Mouse (Mus musculus): ENCODE measurements around the gene Sept4. TPM values are rescaled to one million over a fixed set of nuclear protein-coding genes. Genes with fewer than 3 reads are reported as not detected.

Sept4 gene
- polyA plus RNA-seq, 1 experiment: 287 TPM

GRCm38 (mm10) chr11:87578249-87578962 is 9.7 kb downstream of the Sept4 start:
- DNase-seq (ENCODE audit: extremely low spot score in 1 of 2, low spot score in 1 of 2): peak in 1 of 2 experiments; percentile 72

GRCm38 (mm10) chr11:87578963-87579601 is 10.4 kb downstream of the Sept4 start:
- DNase-seq (ENCODE audit: extremely low spot score in 1 of 2, low spot score in 1 of 2): no peak

GRCm38 (mm10) chr11:87579713-87580112 is 11.0 kb downstream of the Sept4 start:
- no peak for DNase-seq (ENCODE audit: extremely low spot score in 1 of 2, low spot score in 1 of 2)

- DNase-seq (ENCODE audit: extremely low spot score in 1 of 2, low spot score in 1 of 2): no peak
These were observed 11.9 kb downstream of the Sept4 start for GRCm38 (mm10) chr11:87580543-87581085.

GRCm38 (mm10) chr11:87581161-87581865 is 12.6 kb downstream of the Sept4 start:
- DNase-seq (ENCODE audit: extremely low spot score in 1 of 2, low spot score in 1 of 2): no peak

- peak in 1 of 2 experiments; percentile 67 for DNase-seq (ENCODE audit: extremely low spot score in 1 of 2, low spot score in 1 of 2)
These were observed 13.4 kb downstream of the Sept4 start for GRCm38 (mm10) chr11:87581933-87582710.

GRCm38 (mm10) chr11:87583291-87584034 is 14.8 kb downstream of the Sept4 start:
- DNase-seq (ENCODE audit: extremely low spot score in 1 of 2, low spot score in 1 of 2): no peak

- no peak for DNase-seq (ENCODE audit: extremely low spot score in 1 of 2, low spot score in 1 of 2)
These were observed 16.2 kb downstream of the Sept4 start for GRCm38 (mm10) chr11:87584711-87585505.

GRCm38 (mm10) chr11:87587211-87587874 is 18.6 kb downstream of the Sept4 start:
- DNase-seq (ENCODE audit: extremely low spot score in 1 of 2, low spot score in 1 of 2): no peak

- DNase-seq (ENCODE audit: extremely low spot score in 1 of 2, low spot score in 1 of 2): no peak
These were observed 20.9 kb downstream of the Sept4 start for GRCm38 (mm10) chr11:87589605-87590004.

- peak in 1 of 2 experiments; percentile 42 for DNase-seq (ENCODE audit: extremely low spot score in 1 of 2, low spot score in 1 of 2)
These were observed 22.3 kb downstream of the Sept4 start for GRCm38 (mm10) chr11:87590841-87591525.

- DNase-seq (ENCODE audit: extremely low spot score in 1 of 2, low spot score in 1 of 2): peak; percentile 100
These were observed 23.0 kb downstream of the Sept4 start, which contains the start of gene Mtmr4 for GRCm38 (mm10) chr11:87591526-87592353. Mtmr4 (plus strand) TSS chr11:87592162.

- DNase-seq (ENCODE audit: extremely low spot score in 1 of 2, low spot score in 1 of 2): no peak
These were observed 23.6 kb downstream of the Sept4 start for GRCm38 (mm10) chr11:87592354-87592695.

- no peak for DNase-seq (ENCODE audit: extremely low spot score in 1 of 2, low spot score in 1 of 2)
These were observed 24.3 kb downstream of the Sept4 start for GRCm38 (mm10) chr11:87592713-87593598.

- DNase-seq (ENCODE audit: extremely low spot score in 1 of 2, low spot score in 1 of 2): peak in 1 of 2 experiments; percentile 85
These were observed 26.7 kb downstream of the Sept4 start for GRCm38 (mm10) chr11:87595327-87595841.

GRCm38 (mm10) chr11:87595976-87596375 is 27.3 kb downstream of the Sept4 start:
- peak in 1 of 2 experiments; percentile 58 for DNase-seq (ENCODE audit: extremely low spot score in 1 of 2, low spot score in 1 of 2)

Measured in frontal cortex, adult 2 months (tissue).